ENCODE assay signal across 8 mouse cellular contexts in the genomic region with DNA sequence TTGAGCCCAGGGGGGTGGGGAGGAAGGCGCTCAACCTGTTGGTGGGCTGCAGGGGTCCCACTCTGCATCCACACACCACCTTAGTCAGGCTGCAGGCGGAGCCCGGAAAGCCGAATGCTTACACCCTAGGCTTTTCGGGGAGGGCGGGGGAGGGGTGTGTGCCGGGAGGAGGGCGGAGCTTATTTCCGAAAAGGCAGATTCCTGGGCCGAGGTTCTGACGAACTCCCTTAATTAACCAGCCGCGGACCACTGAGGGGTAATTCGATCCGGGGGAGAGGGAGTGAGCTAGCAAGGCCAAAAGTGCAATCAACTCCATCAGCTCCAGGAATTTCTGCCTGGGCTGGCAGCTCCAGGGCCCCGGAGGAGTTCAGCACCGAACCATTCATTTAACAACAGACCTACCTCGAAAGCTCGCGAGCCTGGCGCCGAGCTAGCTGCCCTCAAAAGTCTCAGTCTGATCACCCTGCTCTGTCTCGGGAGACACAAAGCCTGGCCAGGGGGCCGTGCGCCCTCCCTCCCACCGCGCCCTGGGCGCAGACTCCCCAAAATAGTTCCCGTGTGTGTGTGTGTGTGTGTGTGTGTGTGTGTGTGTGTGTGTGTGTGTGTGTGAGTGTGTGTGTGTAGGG. TPM values are rescaled to one million over a fixed set of nuclear protein-coding genes. Genes with fewer than 3 reads are reported as not detected.
DNase-seq lines count a peak whose midpoint lies in the region; ATAC-seq and TF ChIP-seq lines count a peak whose summit lies in the region.

No protein-coding gene starts in this region.

- peak overlapping the region; percentile 82 for H3K4me2 ChIP-seq in hindbrain, embryonic 13.5 days

- peaks cover 33% of the 10 kb centered on the region for H3K4me1 ChIP-seq in hindbrain, embryonic 13.5 days (replicated peaks)

- CTCF ChIA-PET in Patski (lab: Charles Lee) = interaction anchor here (0.9 to 3.0 kb wide), 4 partner anchors 28 to 37 kb away, joined by 3 to 9 read pairs (median 5); no protein-coding TSS in a partner anchor

- peak; percentile 27 for ATAC-seq in Patski
- ATAC-seq in hindbrain, embryonic 13.5 days (ENCODE audit: low FRiP score) = peak; percentile 52

- H3K4me3 ChIP-seq in hindbrain, embryonic 13.5 days = peak overlapping the region; percentile 64

- DNase-seq in Patski (ENCODE audit: low read depth, low spot score) = no peak
- DNase-seq in cerebellum, adult 9-11 months = peak; percentile 86
- DNase-seq in frontal cortex, postnatal 25 days (ENCODE audit: low spot score in 2 of 2) = peak; percentile 53 to 60
- peak; percentile 63 for DNase-seq in layer of hippocampus, postnatal 36 days
- peak; percentile 81 for DNase-seq in lung, postnatal 36 days
- DNase-seq in retina, postnatal 1 day = peak; percentile 85
- peak; percentile 72 for DNase-seq in urinary bladder, adult 2 months (ENCODE audit: low spot score)

- H3K27ac ChIP-seq in hindbrain, embryonic 13.5 days = peak overlapping the region; percentile 90

- in situ Hi-C loops in Patski (cut with MboI; ENCODE audit: low pct_unique_long_range_greater_than_20kb) = loop anchor here (5.0 to 25.0 kb wide), 5 partner anchors 39 to 1036 kb away; no protein-coding TSS in a partner anchor

- H3K9me3 ChIP-seq in hindbrain, embryonic 13.5 days = no peaks in the 10 kb centered on the region

- POLR2A ChIA-PET in Patski (lab: Charles Lee) = interaction anchor here (0.5 to 2.5 kb wide), 9 partner anchors 13 to 1639 kb away, joined by 3 to 15 read pairs (median 3); no protein-coding TSS in a partner anchor

- no peak for TF ChIP-seq CTCF in Patski (IDR thresholded peaks at IDR 0.05)

- WGBS in hindbrain, embryonic 13.5 days = 1% methylated on average over 29 of the region's 29 CpGs

- H3K36me3 ChIP-seq in hindbrain, embryonic 13.5 days = no peaks in the 10 kb centered on the region

- no peaks in the 10 kb centered on the region for H3K27me3 ChIP-seq in Patski
- no peaks in the 10 kb centered on the region for H3K27me3 ChIP-seq in hindbrain, embryonic 13.5 days

- peak overlapping the region; percentile 83 for H3K9ac ChIP-seq in hindbrain, embryonic 13.5 days

RNA-seq across cellular contexts. Expression of a gene that starts 2.1 kb away (rescaled TPM):
- polyA plus RNA-seq in Patski (2021) = 70.3 TPM
- 19.5 and 22.7 TPM in 2 replicates for polyA plus RNA-seq in hindbrain, embryonic 13.5 days (2015; fragmentation: Nextera tagmentation; extraction: Ambion mirVana)
- total RNA-seq in layer of hippocampus, postnatal 36 days (2021) = 10 to 100 TPM; 24.0 to 27.5 TPM
- polyA plus RNA-seq in urinary bladder, adult 2 months (2012; rRNA removed) = 15.8 and 19.7 TPM in 2 replicates
